Mouse (Mus musculus) urinary bladder, postnatal 10 days (tissue): Measurements from ENCODE around the gene Serpina6.

Source experiments
- DNase-seq: peaks from one replicate; pipeline ENCODE4 v3.0.0; 2022; ENCODE audit warnings: low spot score

Serpina6 gene

GRCm38 (mm10) chr12:103655123-103656044 lies 1.6 kb downstream of the Serpina6 start:
- no peak for DNase-seq

- no peak for DNase-seq
Measured at GRCm38 (mm10) chr12:103653836-103654235, 3.2 kb downstream of the Serpina6 start.

- DNase-seq, result no peak
Measured at GRCm38 (mm10) chr12:103646314-103646713, 10.7 kb downstream of the Serpina6 start.

GRCm38 (mm10) chr12:103644601-103645000 lies 12.4 kb downstream of the Serpina6 start:
- no peak for DNase-seq

GRCm38 (mm10) chr12:103643818-103644217 lies 13.2 kb downstream of the Serpina6 start:
- DNase-seq, result no peak

- DNase-seq, result peak; percentile 57
Measured at GRCm38 (mm10) chr12:103643336-103643735, 13.7 kb downstream of the Serpina6 start.

GRCm38 (mm10) chr12:103635846-103636245 lies 21.2 kb downstream of the Serpina6 start:
- DNase-seq, result no peak

GRCm38 (mm10) chr12:103634430-103634829 lies 22.6 kb downstream of the Serpina6 start:
- no peak for DNase-seq

- no peak for DNase-seq
Measured at GRCm38 (mm10) chr12:103631203-103631612, 25.8 kb downstream of the Serpina6 start, which contains the start of gene Serpina10. Gene Serpina10 (minus strand): TSS chr12:103631444.

GRCm38 (mm10) chr12:103616860-103617261 lies 40.2 kb downstream of the Serpina6 start:
- DNase-seq, result no peak

- no peak for DNase-seq
Measured at GRCm38 (mm10) chr12:103615734-103616133, 41.3 kb downstream of the Serpina6 start.

- no peak for DNase-seq
Measured at GRCm38 (mm10) chr12:103615141-103615540, 41.9 kb downstream of the Serpina6 start.

- DNase-seq, result no peak
Measured at GRCm38 (mm10) chr12:103601839-103602238, 55.2 kb downstream of the Serpina6 start.

- no peak for DNase-seq
Measured at GRCm38 (mm10) chr12:103600364-103600763, 56.6 kb downstream of the Serpina6 start.

- DNase-seq, result no peak
Measured at GRCm38 (mm10) chr12:103598411-103598810, 58.6 kb downstream of the Serpina6 start.
